Mouse (Mus musculus): ENCODE measurements at regions not wholly inside any gene's neighbourhood (a gene's known extent, or its start where the extent isn't known, plus 50 kb on each side); places are given as distances from the start of the nearest gene placed in this dataset.

DNA sequence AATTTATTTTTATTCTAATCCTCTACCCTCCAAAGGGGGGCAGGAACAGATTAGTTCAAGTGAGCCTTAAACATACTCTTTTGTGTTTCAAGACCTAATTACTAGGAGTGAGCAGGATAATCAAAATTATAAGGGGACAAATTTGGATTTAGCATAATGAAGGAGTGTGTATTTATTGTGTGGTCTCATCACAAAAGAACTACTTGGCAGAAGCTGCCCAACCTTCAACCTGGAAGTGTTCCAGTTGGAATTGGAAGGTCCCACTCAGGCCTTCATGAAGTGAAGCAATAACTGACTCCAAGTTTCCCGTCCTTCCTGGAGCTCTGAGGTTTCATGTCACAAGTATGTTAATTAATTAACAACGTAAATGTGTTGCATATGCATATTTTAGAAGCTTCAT is 439.3 kb upstream of the Hsf2 start:
- TF ChIP-seq CTCF (IDR thresholded peaks at IDR 0.05; ENCODE audit: borderline replicate concordance, insufficient read depth, low read length) (no peak), POLR2A (IDR thresholded peaks at IDR 0.05; ENCODE audit: low read depth, low read length) (no peak)
